Mouse (Mus musculus) right cerebral cortex, postnatal 10 days (tissue): ENCODE results near the gene Lrrn4.

Experiments used
- DNase-seq, 2 experiments: peaks; one replicate each; pipeline ENCODE4 v3.0.0; 2021; ENCODE audit warnings: low spot score in 2 of 2

Gene Lrrn4

GRCm38 (mm10) chr2:132880844-132881645, at the start of gene Lrrn4:
TSS of gene Lrrn4 (minus strand) at chr2:132880891.
- peak in 1 of 2 experiments; percentile 16 for DNase-seq

DNA sequence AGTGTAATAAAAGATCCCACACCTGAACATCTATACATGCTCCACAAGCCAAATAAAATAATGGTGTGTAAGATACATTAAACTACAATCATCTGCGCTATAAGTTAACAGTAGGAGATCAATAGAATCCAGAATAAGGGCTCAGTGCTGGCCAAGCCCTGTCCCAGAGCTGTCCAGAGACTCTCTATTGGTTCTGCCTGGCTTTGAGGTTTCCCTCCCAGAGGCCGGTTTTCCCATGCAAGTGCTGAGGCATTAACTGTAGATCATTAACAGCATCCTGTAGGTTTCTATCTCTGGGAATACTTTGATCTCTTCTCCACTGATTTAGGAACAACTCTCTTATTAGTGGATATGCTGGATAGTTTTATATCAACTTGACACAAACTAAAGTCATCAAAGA, 48.3 kb upstream of the Lrrn4 start:
- DNase-seq = no peak

- DNase-seq = no peak
These were observed 47.2 kb upstream of the Lrrn4 start for GRCm38 (mm10) chr2:132927871-132928270.

DNA sequence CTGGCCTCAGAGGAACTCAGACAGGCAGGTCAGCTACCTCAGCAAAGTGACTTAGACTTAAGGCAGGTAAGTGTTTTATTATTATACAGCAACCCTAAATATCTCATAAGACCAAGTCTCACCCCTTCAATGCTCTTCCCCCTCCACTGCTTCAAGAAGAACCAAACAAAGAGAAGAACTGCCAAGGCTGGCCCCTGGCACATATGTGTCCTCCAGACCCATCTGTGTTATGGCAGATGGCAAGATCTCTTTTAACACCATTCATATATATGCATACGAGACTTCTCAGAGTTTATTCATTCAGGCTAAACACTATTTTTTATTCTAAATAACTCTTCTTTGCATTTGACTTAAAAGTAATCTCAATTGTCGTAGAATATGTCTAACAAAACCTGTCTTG, 46.6 kb upstream of the Lrrn4 start:
- DNase-seq = no peak

- no peak for DNase-seq
These were observed 42.8 kb upstream of the Lrrn4 start for GRCm38 (mm10) chr2:132923290-132924085.

DNA sequence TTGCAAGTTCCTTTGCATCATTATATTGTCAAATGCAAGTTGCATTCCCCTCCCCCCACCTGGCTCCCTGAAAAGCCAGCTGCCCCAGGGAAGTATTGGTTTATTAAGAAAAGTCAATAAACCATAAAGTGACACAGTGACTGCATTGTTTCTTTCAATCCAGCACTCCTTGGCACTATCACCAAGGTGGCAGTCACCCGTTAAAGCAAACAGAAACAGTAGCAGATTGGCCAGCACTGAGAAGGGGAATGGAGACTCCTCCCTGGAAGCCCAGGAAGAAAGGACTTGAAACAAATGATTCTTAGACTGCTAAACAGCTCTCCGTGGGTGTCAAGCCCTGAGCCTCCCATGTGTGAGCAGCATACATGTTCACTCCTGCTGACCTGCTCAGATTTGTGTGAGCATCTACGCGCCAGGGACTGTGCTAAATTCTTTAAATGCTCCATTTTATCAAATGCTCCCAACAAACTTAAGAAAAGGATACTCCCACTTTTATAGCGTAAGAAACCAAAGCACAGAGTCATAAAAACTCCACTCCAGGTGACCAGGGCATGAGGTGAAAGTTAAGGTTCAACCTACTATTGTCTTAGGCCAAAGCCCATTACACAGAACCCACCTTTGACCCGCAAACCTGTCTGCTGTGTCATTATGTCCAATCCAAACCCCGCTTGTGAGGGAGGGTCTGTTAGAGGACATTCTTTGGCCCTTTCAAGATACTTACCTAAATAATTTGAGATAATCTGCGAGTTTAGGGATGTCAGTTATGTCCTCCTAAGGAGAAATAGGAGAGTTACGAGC, 41.6 kb upstream of the Lrrn4 start:
- no peak for DNase-seq

GRCm38 (mm10) chr2:132914785-132915184, 34.1 kb upstream of the Lrrn4 start:
- DNase-seq = no peak

GRCm38 (mm10) chr2:132906763-132907162, 26.1 kb upstream of the Lrrn4 start:
- DNase-seq = peak in 1 of 2 experiments; percentile 35

- DNase-seq = no peak
These were observed 24.3 kb upstream of the Lrrn4 start for GRCm38 (mm10) chr2:132904961-132905360.

- DNase-seq = peak; percentile 38 to 63
These were observed 22.8 kb upstream of the Lrrn4 start for GRCm38 (mm10) chr2:132903498-132903897.

DNA sequence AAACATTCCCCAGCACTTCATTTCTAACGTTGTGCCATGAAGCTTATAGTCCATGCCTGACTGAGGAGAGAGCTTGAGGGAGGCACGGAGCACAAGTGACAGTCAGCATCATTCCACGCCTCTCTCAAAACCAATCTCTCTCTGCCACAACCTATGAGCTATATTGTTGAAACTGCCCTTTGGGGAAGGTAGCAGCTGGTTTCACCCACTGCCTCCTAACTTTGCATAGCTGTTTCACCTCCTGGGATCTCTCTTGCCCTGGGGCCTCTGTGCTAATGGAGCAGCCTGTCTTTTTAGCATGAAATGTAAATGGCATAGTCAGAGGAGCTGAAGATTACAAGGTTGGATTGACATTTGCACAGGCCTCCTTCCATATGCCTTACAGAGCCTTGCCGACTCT, 21.4 kb upstream of the Lrrn4 start:
- DNase-seq = no peak

GRCm38 (mm10) chr2:132901636-132902035, 20.9 kb upstream of the Lrrn4 start:
- DNase-seq = no peak

GRCm38 (mm10) chr2:132900596-132900995, 19.9 kb upstream of the Lrrn4 start:
- DNase-seq = no peak

DNA sequence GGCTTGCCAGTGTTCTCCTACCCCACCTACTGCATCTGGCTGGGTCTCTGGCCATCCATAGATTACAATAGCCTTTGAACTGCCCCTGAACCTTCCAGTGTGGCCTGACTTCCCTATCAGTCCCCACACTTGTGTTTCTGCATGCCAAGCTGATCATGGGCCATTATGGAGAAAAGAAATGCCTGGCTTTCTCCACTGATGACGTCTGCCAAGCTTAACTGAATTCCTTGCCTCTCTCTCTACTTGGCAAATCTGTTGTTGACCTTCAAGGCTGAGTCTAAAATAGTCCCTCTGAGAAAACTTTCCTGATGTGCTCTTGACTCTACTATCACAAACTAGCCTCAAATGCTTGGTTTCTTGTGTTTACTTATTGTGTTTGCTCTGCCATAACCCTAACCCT, 17.5 kb upstream of the Lrrn4 start:
- no peak for DNase-seq

GRCm38 (mm10) chr2:132893826-132894225, 13.1 kb upstream of the Lrrn4 start:
- peak in 1 of 2 experiments; percentile 40 for DNase-seq

DNA sequence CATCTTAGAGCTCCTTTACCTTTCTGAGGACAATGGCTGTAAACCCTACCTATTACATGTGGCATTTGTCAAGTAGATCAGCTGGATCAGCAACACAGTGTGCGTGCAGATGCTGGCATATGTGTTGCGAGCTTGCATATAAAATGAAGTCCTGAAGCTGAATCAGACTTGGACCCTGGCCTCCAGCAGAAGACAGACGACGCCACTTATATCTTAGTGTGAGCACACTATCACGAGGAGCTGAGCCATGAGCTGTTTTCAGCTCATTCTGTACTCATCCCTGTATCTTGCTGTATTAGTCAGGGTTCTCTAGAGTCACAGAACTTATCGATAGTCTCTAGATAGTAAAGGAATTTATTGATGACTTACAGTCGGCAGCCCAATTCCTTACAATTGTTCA, 4.6 kb upstream of the Lrrn4 start:
- DNase-seq = no peak

GRCm38 (mm10) chr2:132884303-132884967, 3.7 kb upstream of the Lrrn4 start:
- peak in 1 of 2 experiments; percentile 19 for DNase-seq

- peak; percentile 66 to 67 for DNase-seq
These were observed 1.2 kb downstream of the Lrrn4 start for GRCm38 (mm10) chr2:132879261-132880044.

GRCm38 (mm10) chr2:132876991-132877390, 3.7 kb downstream of the Lrrn4 start:
- peak in 1 of 2 experiments; percentile 13 for DNase-seq

DNA sequence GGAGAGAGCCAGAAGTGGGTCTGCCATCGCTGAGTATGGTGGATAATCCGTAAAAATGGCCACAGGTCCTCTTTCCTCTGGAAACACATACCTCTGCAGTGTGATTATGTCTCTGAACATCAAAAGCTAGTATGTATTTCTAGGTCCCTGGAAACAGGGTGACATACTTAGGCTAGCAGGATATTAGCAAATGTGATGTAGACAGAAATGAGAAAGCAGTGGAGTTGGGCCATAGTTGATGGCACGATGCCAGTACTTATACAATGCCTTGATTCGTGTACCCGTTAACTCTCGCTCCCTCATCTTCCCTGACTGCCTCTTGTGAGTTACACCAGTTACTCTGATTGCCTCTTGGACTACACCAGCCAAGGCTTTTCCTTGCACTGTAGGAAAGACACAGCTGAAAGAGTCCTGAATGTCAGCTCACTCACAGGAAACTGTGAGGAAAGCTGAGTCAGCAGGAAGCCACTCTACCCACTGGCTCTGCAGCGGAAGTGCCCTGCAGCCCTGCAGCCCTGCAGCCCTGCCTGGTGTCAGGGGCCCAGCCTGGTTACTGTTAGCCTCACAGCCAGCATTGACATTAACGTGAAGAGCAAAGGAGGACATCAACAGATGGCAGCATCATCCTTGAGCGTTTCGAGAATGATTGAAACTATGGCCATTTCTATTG, 6.9 kb downstream of the Lrrn4 start:
- peak in 1 of 2 experiments; percentile 24 for DNase-seq
